Mouse (Mus musculus): Measurements from ENCODE around the gene Usp39. TPM values are rescaled to one million over a fixed set of nuclear protein-coding genes. Genes with fewer than 3 reads are reported as not detected.

The Usp39 gene
- polyA plus RNA-seq, 1 experiment from 2014 or later, result 113 TPM

- H3K4me1 ChIP-seq (replicated peaks; ENCODE audit: control insufficient read depth, insufficient read depth, low read length), result no peaks in the 10 kb centered on the region
- no peak overlapping the region for H3K27ac ChIP-seq (ENCODE audit: low read depth, low read length)
- H3K36me3 ChIP-seq (ENCODE audit: control insufficient read depth, insufficient read depth, low read length), result peaks cover 4% of the 10 kb centered on the region; the same call in 1 of the 2 replicates
- no peak for ATAC-seq (replicated peaks; ENCODE audit: low FRiP score)
- DNase-seq (ENCODE audit: low spot score), result no peak
- H3K9ac ChIP-seq (ENCODE audit: low read length), result no peak overlapping the region
- 92% methylated on average over 5 of the region's 5 CpGs for WGBS
- no peaks in the 10 kb centered on the region for H3K9me3 ChIP-seq (ENCODE audit: control insufficient read depth, low read length)
- H3K4me2 ChIP-seq (ENCODE audit: low read depth, low read length, severe bottlenecking), result no peak overlapping the region
- no peak overlapping the region for H3K4me3 ChIP-seq (ENCODE audit: low read depth, low read length)
- no peaks in the 10 kb centered on the region for H3K27me3 ChIP-seq (ENCODE audit: control insufficient read depth, insufficient read depth, low read length)
Measured at GRCm38 (mm10) chr6:72329019-72329418, 16.0 kb downstream of the Usp39 start.

- no peak overlapping the region for H3K27ac ChIP-seq (ENCODE audit: low read depth, low read length)
- H3K4me2 ChIP-seq (ENCODE audit: low read depth, low read length, severe bottlenecking), result no peak overlapping the region
- no peak overlapping the region for H3K9ac ChIP-seq (ENCODE audit: low read length)
- 80% methylated on average over 6 of the region's 6 CpGs for WGBS
- no peak for ATAC-seq (replicated peaks; ENCODE audit: low FRiP score)
- no peaks in the 10 kb centered on the region for H3K9me3 ChIP-seq (ENCODE audit: control insufficient read depth, low read length)
- H3K4me3 ChIP-seq (ENCODE audit: low read depth, low read length), result no peak overlapping the region
- no peak for DNase-seq (ENCODE audit: low spot score)
- no peaks in the 10 kb centered on the region for H3K27me3 ChIP-seq (ENCODE audit: control insufficient read depth, insufficient read depth, low read length)
- no peaks in the 10 kb centered on the region for H3K4me1 ChIP-seq (replicated peaks; ENCODE audit: control insufficient read depth, insufficient read depth, low read length)
- peaks cover 2% of the 10 kb centered on the region; the same call in 1 of the 2 replicates for H3K36me3 ChIP-seq (ENCODE audit: control insufficient read depth, insufficient read depth, low read length)
Measured at GRCm38 (mm10) chr6:72326274-72326673, 18.7 kb downstream of the Usp39 start.

- 88% methylated on average over 6 of the region's 6 CpGs for WGBS
- no peak overlapping the region for H3K4me3 ChIP-seq (ENCODE audit: low read depth, low read length)
- no peak for DNase-seq (ENCODE audit: low spot score)
Measured at GRCm38 (mm10) chr6:72323786-72324508, 21.0 kb downstream of the Usp39 start.

GRCm38 (mm10) chr6:72322936-72323335, 22.0 kb downstream of the Usp39 start:
- WGBS, result 94% methylated on average over 3 of the region's 3 CpGs
- ATAC-seq (replicated peaks; ENCODE audit: low FRiP score), result no peak
- peaks cover 8% of the 10 kb centered on the region for H3K36me3 ChIP-seq (ENCODE audit: control insufficient read depth, insufficient read depth, low read length)

More at GRCm38 (mm10) chr6:72323786-72324508, 21.0 kb downstream of the Usp39 start:
- H3K9ac ChIP-seq (ENCODE audit: low read length), result no peak overlapping the region
- no peaks in the 10 kb centered on the region for H3K27me3 ChIP-seq (ENCODE audit: control insufficient read depth, insufficient read depth, low read length)
- no peak for ATAC-seq (replicated peaks; ENCODE audit: low FRiP score)
- no peaks in the 10 kb centered on the region for H3K4me1 ChIP-seq (replicated peaks; ENCODE audit: control insufficient read depth, insufficient read depth, low read length)
- peaks cover 4% of the 10 kb centered on the region for H3K36me3 ChIP-seq (ENCODE audit: control insufficient read depth, insufficient read depth, low read length)
- H3K27ac ChIP-seq (ENCODE audit: low read depth, low read length), result no peak overlapping the region
- H3K9me3 ChIP-seq (ENCODE audit: control insufficient read depth, low read length), result no peaks in the 10 kb centered on the region
- H3K4me2 ChIP-seq (ENCODE audit: low read depth, low read length, severe bottlenecking), result no peak overlapping the region

GRCm38 (mm10) chr6:72319019-72319418, 26.0 kb downstream of the Usp39 start:
- no peak overlapping the region for H3K4me2 ChIP-seq (ENCODE audit: low read depth, low read length, severe bottlenecking)
- H3K4me1 ChIP-seq (replicated peaks; ENCODE audit: control insufficient read depth, insufficient read depth, low read length), result no peaks in the 10 kb centered on the region
- DNase-seq (ENCODE audit: low spot score) (no peak), ATAC-seq (replicated peaks; ENCODE audit: low FRiP score) (no peak)
- H3K36me3 ChIP-seq (ENCODE audit: control insufficient read depth, insufficient read depth, low read length), result peaks cover 8% of the 10 kb centered on the region
- H3K4me3 ChIP-seq (ENCODE audit: low read depth, low read length), result no peak overlapping the region
- H3K9me3 ChIP-seq (ENCODE audit: control insufficient read depth, low read length), result no peaks in the 10 kb centered on the region
- 87% methylated on average over 11 of the region's 11 CpGs for WGBS
- H3K9ac ChIP-seq (ENCODE audit: low read length), result no peak overlapping the region
- H3K27ac ChIP-seq (ENCODE audit: low read depth, low read length), result no peak overlapping the region
- no peaks in the 10 kb centered on the region for H3K27me3 ChIP-seq (ENCODE audit: control insufficient read depth, insufficient read depth, low read length)

More at GRCm38 (mm10) chr6:72322936-72323335, 22.0 kb downstream of the Usp39 start:
- Histone ChIP-seq H3K9ac (ENCODE audit: low read length) (no peak overlapping the region), H3K4me3 (ENCODE audit: low read depth, low read length) (no peak overlapping the region), H3K27me3 (ENCODE audit: control insufficient read depth, insufficient read depth, low read length) (no peaks in the 10 kb centered on the region), H3K4me2 (ENCODE audit: low read depth, low read length, severe bottlenecking) (no peak overlapping the region), H3K9me3 (ENCODE audit: control insufficient read depth, low read length) (no peaks in the 10 kb centered on the region), H3K4me1 (replicated peaks; ENCODE audit: control insufficient read depth, insufficient read depth, low read length) (no peaks in the 10 kb centered on the region), H3K27ac (ENCODE audit: low read depth, low read length) (no peak overlapping the region)
- DNase-seq (ENCODE audit: low spot score), result no peak

- Histone ChIP-seq H3K27ac (ENCODE audit: low read depth, low read length) (no peak overlapping the region), H3K36me3 (ENCODE audit: control insufficient read depth, insufficient read depth, low read length) (peaks cover 8% of the 10 kb centered on the region)
- 98% methylated on average over 4 of the region's 5 CpGs for WGBS
Measured at GRCm38 (mm10) chr6:72318440-72318839, 26.5 kb downstream of the Usp39 start.

GRCm38 (mm10) chr6:72316044-72316443, 28.9 kb downstream of the Usp39 start:
- DNase-seq (ENCODE audit: low spot score), result no peak
- no peaks in the 10 kb centered on the region for H3K9me3 ChIP-seq (ENCODE audit: control insufficient read depth, low read length)
- ATAC-seq (replicated peaks; ENCODE audit: low FRiP score), result no peak
- H3K27ac ChIP-seq (ENCODE audit: low read depth, low read length), result no peak overlapping the region
- H3K9ac ChIP-seq (ENCODE audit: low read length), result no peak overlapping the region
- no peaks in the 10 kb centered on the region for H3K4me1 ChIP-seq (replicated peaks; ENCODE audit: control insufficient read depth, insufficient read depth, low read length)
- no peaks in the 10 kb centered on the region for H3K27me3 ChIP-seq (ENCODE audit: control insufficient read depth, insufficient read depth, low read length)
- no peak overlapping the region for H3K4me3 ChIP-seq (ENCODE audit: low read depth, low read length)
- no peak overlapping the region for H3K4me2 ChIP-seq (ENCODE audit: low read depth, low read length, severe bottlenecking)
- 79% methylated on average over 1 of the region's 1 CpGs for WGBS
- peaks cover 8% of the 10 kb centered on the region for H3K36me3 ChIP-seq (ENCODE audit: control insufficient read depth, insufficient read depth, low read length)

More at GRCm38 (mm10) chr6:72318440-72318839, 26.5 kb downstream of the Usp39 start:
- H3K4me2 ChIP-seq (ENCODE audit: low read depth, low read length, severe bottlenecking), result no peak overlapping the region
- no peak overlapping the region for H3K4me3 ChIP-seq (ENCODE audit: low read depth, low read length)
- H3K4me1 ChIP-seq (replicated peaks; ENCODE audit: control insufficient read depth, insufficient read depth, low read length), result no peaks in the 10 kb centered on the region
- no peak overlapping the region for H3K9ac ChIP-seq (ENCODE audit: low read length)
- no peak for DNase-seq (ENCODE audit: low spot score)
- no peaks in the 10 kb centered on the region for H3K9me3 ChIP-seq (ENCODE audit: control insufficient read depth, low read length)
- no peaks in the 10 kb centered on the region for H3K27me3 ChIP-seq (ENCODE audit: control insufficient read depth, insufficient read depth, low read length)
- ATAC-seq (replicated peaks; ENCODE audit: low FRiP score), result no peak

- H3K36me3 ChIP-seq (ENCODE audit: control insufficient read depth, insufficient read depth, low read length), result peaks cover 8% of the 10 kb centered on the region
Measured at GRCm38 (mm10) chr6:72315384-72315783, 29.6 kb downstream of the Usp39 start.

More at GRCm38 (mm10) chr6:72315384-72315783, 29.6 kb downstream of the Usp39 start:
- Histone ChIP-seq H3K4me3 (ENCODE audit: low read depth, low read length) (no peak overlapping the region), H3K4me1 (replicated peaks; ENCODE audit: control insufficient read depth, insufficient read depth, low read length) (no peaks in the 10 kb centered on the region), H3K9me3 (ENCODE audit: control insufficient read depth, low read length) (no peaks in the 10 kb centered on the region), H3K9ac (ENCODE audit: low read length) (no peak overlapping the region), H3K4me2 (ENCODE audit: low read depth, low read length, severe bottlenecking) (no peak overlapping the region), H3K27me3 (ENCODE audit: control insufficient read depth, insufficient read depth, low read length) (no peaks in the 10 kb centered on the region), H3K27ac (ENCODE audit: low read depth, low read length) (no peak overlapping the region)
- ATAC-seq (replicated peaks; ENCODE audit: low FRiP score), result no peak
- WGBS, result 85% methylated on average over 2 of the region's 2 CpGs
- DNase-seq (ENCODE audit: low spot score), result no peak
